Mouse (Mus musculus): ENCODE results near the gene Ier5. TPM values are rescaled to one million over a fixed set of nuclear protein-coding genes. Genes with fewer than 3 reads are reported as not detected.

The Ier5 gene
- polyA plus RNA-seq, 1 experiment from 2014 or later = 7.1 TPM

- WGBS = 28% methylated on average over 7 of the region's 7 CpGs
- Histone ChIP-seq H3K9ac (replicated peaks; ENCODE audit: low read depth, low read length) (no peak overlapping the region), H3K9me3 (ENCODE audit: control insufficient read depth, low read depth, low read length) (no peaks in the 10 kb centered on the region), H3K4me2 (replicated peaks; ENCODE audit: low read depth, low read length) (no peak overlapping the region), H3K27me3 (ENCODE audit: control insufficient read depth, insufficient read depth, low read length) (no peaks in the 10 kb centered on the region), H3K4me3 (ENCODE audit: low read depth, low read length) (no peak overlapping the region), H3K27ac (ENCODE audit: low read length) (peak overlapping the region; percentile 45; the same call in 1 of the 2 replicates), H3K4me1 (ENCODE audit: control insufficient read depth, insufficient read depth, low read length) (peaks cover 7% of the 10 kb centered on the region; the same call in 1 of the 2 replicates), H3K36me3 (ENCODE audit: control insufficient read depth, insufficient read depth, low read length) (no peaks in the 10 kb centered on the region)
- peak; percentile 60 for ATAC-seq (ENCODE audit: insufficient number of reproducible peaks, insufficient read depth, low FRiP score, low read depth)
Observed at GRCm38 (mm10) chr1:155069696-155070095, 29.7 kb downstream of the Ier5 start.

GRCm38 (mm10) chr1:155066196-155066595, 33.2 kb downstream of the Ier5 start:
- no peak overlapping the region for H3K9ac ChIP-seq (replicated peaks; ENCODE audit: low read depth, low read length)
- H3K4me2 ChIP-seq (replicated peaks; ENCODE audit: low read depth, low read length) = no peak overlapping the region
- no peak overlapping the region for H3K27ac ChIP-seq (ENCODE audit: low read length)
- no peak for ATAC-seq (ENCODE audit: insufficient number of reproducible peaks, insufficient read depth, low FRiP score, low read depth)
- H3K27me3 ChIP-seq (ENCODE audit: control insufficient read depth, insufficient read depth, low read length) = no peaks in the 10 kb centered on the region
- H3K9me3 ChIP-seq (ENCODE audit: control insufficient read depth, low read depth, low read length) = no peaks in the 10 kb centered on the region
- H3K4me3 ChIP-seq (ENCODE audit: low read depth, low read length) = no peak overlapping the region
- no peaks in the 10 kb centered on the region for H3K36me3 ChIP-seq (ENCODE audit: control insufficient read depth, insufficient read depth, low read length)
- 0 out of 2 replicates have a peak, but pooled peaks cover 4% of the 10 kb centered on the region for H3K4me1 ChIP-seq (ENCODE audit: control insufficient read depth, insufficient read depth, low read length)
- WGBS = 85% methylated on average over 5 of the region's 5 CpGs

GRCm38 (mm10) chr1:155065068-155065701, 34.3 kb downstream of the Ier5 start:
- Histone ChIP-seq H3K27me3 (ENCODE audit: control insufficient read depth, insufficient read depth, low read length) (no peaks in the 10 kb centered on the region), H3K36me3 (ENCODE audit: control insufficient read depth, insufficient read depth, low read length) (no peaks in the 10 kb centered on the region), H3K4me3 (ENCODE audit: low read depth, low read length) (no peak overlapping the region), H3K9me3 (ENCODE audit: control insufficient read depth, low read depth, low read length) (no peaks in the 10 kb centered on the region), H3K4me1 (ENCODE audit: control insufficient read depth, insufficient read depth, low read length) (0 out of 2 replicates have a peak, but pooled peaks cover 2% of the 10 kb centered on the region), H3K27ac (ENCODE audit: low read length) (no peak overlapping the region), H3K4me2 (replicated peaks; ENCODE audit: low read depth, low read length) (no peak overlapping the region), H3K9ac (replicated peaks; ENCODE audit: low read depth, low read length) (no peak overlapping the region)
- ATAC-seq (ENCODE audit: insufficient number of reproducible peaks, insufficient read depth, low FRiP score, low read depth) = no peak
- WGBS = 66% methylated on average over 11 of the region's 11 CpGs

GRCm38 (mm10) chr1:155064649-155065048, 34.8 kb downstream of the Ier5 start:
- ATAC-seq (ENCODE audit: insufficient number of reproducible peaks, insufficient read depth, low FRiP score, low read depth) = no peak
- H3K4me2 ChIP-seq (replicated peaks; ENCODE audit: low read depth, low read length) = no peak overlapping the region
- WGBS = 57% methylated on average over 4 of the region's 4 CpGs

GRCm38 (mm10) chr1:155064111-155064510, 35.3 kb downstream of the Ier5 start:
- no peaks in the 10 kb centered on the region for H3K4me1 ChIP-seq (ENCODE audit: control insufficient read depth, insufficient read depth, low read length)
- no peak overlapping the region for H3K9ac ChIP-seq (replicated peaks; ENCODE audit: low read depth, low read length)
- H3K4me2 ChIP-seq (replicated peaks; ENCODE audit: low read depth, low read length) = no peak overlapping the region
- no peak for ATAC-seq (ENCODE audit: insufficient number of reproducible peaks, insufficient read depth, low FRiP score, low read depth)
- H3K4me3 ChIP-seq (ENCODE audit: low read depth, low read length) = no peak overlapping the region
- 83% methylated on average over 5 of the region's 5 CpGs for WGBS
- H3K36me3 ChIP-seq (ENCODE audit: control insufficient read depth, insufficient read depth, low read length) = no peaks in the 10 kb centered on the region
- H3K9me3 ChIP-seq (ENCODE audit: control insufficient read depth, low read depth, low read length) = no peaks in the 10 kb centered on the region
- H3K27ac ChIP-seq (ENCODE audit: low read length) = no peak overlapping the region
- H3K27me3 ChIP-seq (ENCODE audit: control insufficient read depth, insufficient read depth, low read length) = no peaks in the 10 kb centered on the region

More at GRCm38 (mm10) chr1:155064649-155065048, 34.8 kb downstream of the Ier5 start:
- Histone ChIP-seq H3K27me3 (ENCODE audit: control insufficient read depth, insufficient read depth, low read length) (no peaks in the 10 kb centered on the region), H3K4me1 (ENCODE audit: control insufficient read depth, insufficient read depth, low read length) (no peaks in the 10 kb centered on the region), H3K4me3 (ENCODE audit: low read depth, low read length) (no peak overlapping the region), H3K36me3 (ENCODE audit: control insufficient read depth, insufficient read depth, low read length) (no peaks in the 10 kb centered on the region), H3K9me3 (ENCODE audit: control insufficient read depth, low read depth, low read length) (no peaks in the 10 kb centered on the region), H3K27ac (ENCODE audit: low read length) (no peak overlapping the region), H3K9ac (replicated peaks; ENCODE audit: low read depth, low read length) (no peak overlapping the region)

GRCm38 (mm10) chr1:155062963-155063362, 36.5 kb downstream of the Ier5 start:
- no peaks in the 10 kb centered on the region for H3K27me3 ChIP-seq (ENCODE audit: control insufficient read depth, insufficient read depth, low read length)
- H3K4me2 ChIP-seq (replicated peaks; ENCODE audit: low read depth, low read length) = no peak overlapping the region
- H3K36me3 ChIP-seq (ENCODE audit: control insufficient read depth, insufficient read depth, low read length) = no peaks in the 10 kb centered on the region
- no peak for ATAC-seq (ENCODE audit: insufficient number of reproducible peaks, insufficient read depth, low FRiP score, low read depth)
- no peaks in the 10 kb centered on the region for H3K9me3 ChIP-seq (ENCODE audit: control insufficient read depth, low read depth, low read length)
- no peak overlapping the region for H3K9ac ChIP-seq (replicated peaks; ENCODE audit: low read depth, low read length)
- H3K27ac ChIP-seq (ENCODE audit: low read length) = no peak overlapping the region
- WGBS = 93% methylated on average over 4 of the region's 4 CpGs
- H3K4me1 ChIP-seq (ENCODE audit: control insufficient read depth, insufficient read depth, low read length) = no peaks in the 10 kb centered on the region
- no peak overlapping the region for H3K4me3 ChIP-seq (ENCODE audit: low read depth, low read length)

- 86% methylated on average over 7 of the region's 7 CpGs for WGBS
- H3K9ac ChIP-seq (replicated peaks; ENCODE audit: low read depth, low read length) = no peak overlapping the region
Observed at GRCm38 (mm10) chr1:155062057-155062456, 37.4 kb downstream of the Ier5 start.

GRCm38 (mm10) chr1:155060832-155061801, 38.3 kb downstream of the Ier5 start:
- H3K4me3 ChIP-seq (ENCODE audit: low read depth, low read length) = no peak overlapping the region
- no peak overlapping the region for H3K4me2 ChIP-seq (replicated peaks; ENCODE audit: low read depth, low read length)
- H3K36me3 ChIP-seq (ENCODE audit: control insufficient read depth, insufficient read depth, low read length) = no peaks in the 10 kb centered on the region
- H3K27me3 ChIP-seq (ENCODE audit: control insufficient read depth, insufficient read depth, low read length) = no peaks in the 10 kb centered on the region
- ATAC-seq (ENCODE audit: insufficient number of reproducible peaks, insufficient read depth, low FRiP score, low read depth) = no peak
- no peak overlapping the region for H3K27ac ChIP-seq (ENCODE audit: low read length)
- no peak overlapping the region for H3K9ac ChIP-seq (replicated peaks; ENCODE audit: low read depth, low read length)
- 75% methylated on average over 17 of the region's 17 CpGs for WGBS
- no peaks in the 10 kb centered on the region for H3K4me1 ChIP-seq (ENCODE audit: control insufficient read depth, insufficient read depth, low read length)
- H3K9me3 ChIP-seq (ENCODE audit: control insufficient read depth, low read depth, low read length) = no peaks in the 10 kb centered on the region

More at GRCm38 (mm10) chr1:155062057-155062456, 37.4 kb downstream of the Ier5 start:
- Histone ChIP-seq H3K4me2 (replicated peaks; ENCODE audit: low read depth, low read length) (no peak overlapping the region), H3K36me3 (ENCODE audit: control insufficient read depth, insufficient read depth, low read length) (no peaks in the 10 kb centered on the region), H3K4me1 (ENCODE audit: control insufficient read depth, insufficient read depth, low read length) (no peaks in the 10 kb centered on the region), H3K4me3 (ENCODE audit: low read depth, low read length) (no peak overlapping the region), H3K27ac (ENCODE audit: low read length) (no peak overlapping the region), H3K27me3 (ENCODE audit: control insufficient read depth, insufficient read depth, low read length) (no peaks in the 10 kb centered on the region), H3K9me3 (ENCODE audit: control insufficient read depth, low read depth, low read length) (no peaks in the 10 kb centered on the region)
- no peak for ATAC-seq (ENCODE audit: insufficient number of reproducible peaks, insufficient read depth, low FRiP score, low read depth)
